ENCODE assay signal across 26 mouse cellular contexts in the genomic region with DNA sequence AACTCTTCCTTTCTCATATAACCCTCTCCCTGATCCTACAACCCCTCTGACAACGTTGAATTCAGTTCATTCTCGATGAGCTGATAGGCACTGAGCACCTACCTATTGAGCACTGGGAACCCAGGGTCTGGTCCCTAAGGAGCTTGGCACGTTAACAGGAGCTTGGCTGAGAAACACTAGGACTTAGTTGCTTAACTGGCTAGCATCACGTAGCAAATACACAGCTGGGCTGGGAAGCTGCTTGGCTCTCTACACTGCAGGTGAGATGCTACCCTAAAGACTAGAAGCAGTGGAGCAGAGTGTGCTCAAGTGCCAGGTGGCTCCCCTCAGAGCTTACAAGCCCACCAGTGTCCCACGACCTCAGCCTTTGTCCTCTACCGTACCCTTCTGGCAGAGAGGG. TPM values are rescaled to one million over a fixed set of nuclear protein-coding genes. Genes with fewer than 3 reads are reported as not detected.
DNase-seq lines count a peak whose midpoint lies in the region; ATAC-seq lines count a peak whose summit lies in the region.
"Had no signal": no experiment of that assay in that cellular context is flagged by ENCODE, and none has a peak within 500 bp of the region (broad histone marks: within the 10 kb centered on the region; RNA-seq: fewer than 3 reads in every experiment).

No protein-coding gene starts in this region.

- H3K9me3 ChIP-seq in intestine, embryonic 16.5 days (ENCODE audit: control insufficient read depth, low read length) = no peaks in the 10 kb centered on the region
- H3K9me3 ChIP-seq in intestine, embryonic 15.5 days = no peaks in the 10 kb centered on the region
- H3K9me3 ChIP-seq in lung, embryonic 15.5 days = no peaks in the 10 kb centered on the region
- no peaks in the 10 kb centered on the region for H3K9me3 ChIP-seq in embryonic facial prominence, embryonic 10.5 days
- no peaks in the 10 kb centered on the region for H3K9me3 ChIP-seq in embryonic facial prominence, embryonic 12.5 days
- H3K9me3 ChIP-seq: forebrain, embryonic 13.5 days; heart, embryonic 13.5 days; hindbrain, embryonic 12.5 days; limb, embryonic 15.5 days had no signal

- ATAC-seq in intestine, embryonic 16.5 days = no peak
- ATAC-seq in intestine, embryonic 15.5 days = no peak
- ATAC-seq in lung, embryonic 15.5 days (ENCODE audit: borderline replicate concordance, extremely low read depth, low FRiP score, low TSS enrichment) = no peak
- 0 out of 2 replicates have a peak, but pooled peaks have one; percentile 28 for ATAC-seq in embryonic facial prominence, embryonic 12.5 days (ENCODE audit: insufficient number of reproducible peaks, insufficient read depth, low FRiP score, low TSS enrichment)
- ATAC-seq: forebrain, embryonic 13.5 days had no signal

- H3K4me1 ChIP-seq in intestine, embryonic 16.5 days (ENCODE audit: control insufficient read depth, insufficient read depth, low read length) = peaks cover 27% of the 10 kb centered on the region
- H3K4me1 ChIP-seq in intestine, embryonic 15.5 days (replicated peaks) = peaks cover 26% of the 10 kb centered on the region
- peaks cover 17% of the 10 kb centered on the region for H3K4me1 ChIP-seq in lung, embryonic 15.5 days
- peaks cover 21% of the 10 kb centered on the region for H3K4me1 ChIP-seq in embryonic facial prominence, embryonic 10.5 days
- peaks cover 15% of the 10 kb centered on the region for H3K4me1 ChIP-seq in embryonic facial prominence, embryonic 12.5 days
- H3K4me1 ChIP-seq: forebrain, embryonic 13.5 days; hindbrain, embryonic 12.5 days; limb, embryonic 15.5 days had no signal

- no peak for DNase-seq in lung, postnatal 14 days
- peak; percentile 34 for DNase-seq in embryonic facial prominence, embryonic 10.5 days (ENCODE audit: low spot score)
- DNase-seq in left cerebral cortex, postnatal 14 days (ENCODE audit: low spot score in 2 of 2) = no peak
- DNase-seq: adrenal gland, adult 2 months; cerebellum, adult 11 months; cerebellum, adult 9-11 months; heart, postnatal 14 days; layer of hippocampus, adult 9-11 months; left cerebral cortex, postnatal 4 days; lung, postnatal 10 days; midbrain, embryonic 14.5 days; retina, postnatal 1 day; right cerebral cortex, postnatal 25 days; thymus, adult 2 months; thymus, postnatal 4 days had no signal

- no peaks in the 10 kb centered on the region for H3K36me3 ChIP-seq in intestine, embryonic 16.5 days (ENCODE audit: control insufficient read depth, insufficient read depth, low read length)
- H3K36me3 ChIP-seq in intestine, embryonic 15.5 days = no peaks in the 10 kb centered on the region
- H3K36me3 ChIP-seq in lung, embryonic 15.5 days = no peaks in the 10 kb centered on the region
- peaks cover 17% of the 10 kb centered on the region for H3K36me3 ChIP-seq in embryonic facial prominence, embryonic 10.5 days (replicated peaks)
- H3K36me3 ChIP-seq in embryonic facial prominence, embryonic 12.5 days = peaks cover 4% of the 10 kb centered on the region; the same call in 1 of the 2 replicates
- H3K36me3 ChIP-seq: limb, embryonic 15.5 days had no signal

- H3K9ac ChIP-seq in intestine, embryonic 16.5 days (ENCODE audit: low read depth, low read length) = no peak overlapping the region
- no peak overlapping the region for H3K9ac ChIP-seq in intestine, embryonic 15.5 days
- H3K9ac ChIP-seq in lung, embryonic 15.5 days = no peak overlapping the region
- no peak overlapping the region for H3K9ac ChIP-seq in embryonic facial prominence, embryonic 12.5 days
- H3K9ac ChIP-seq: forebrain, embryonic 13.5 days; heart, embryonic 13.5 days; hindbrain, embryonic 12.5 days; limb, embryonic 15.5 days; liver, embryonic 14.5 days had no signal

- no peaks in the 10 kb centered on the region for H3K27me3 ChIP-seq in intestine, embryonic 16.5 days (replicated peaks; ENCODE audit: control insufficient read depth, insufficient read depth, low read length)
- no peaks in the 10 kb centered on the region for H3K27me3 ChIP-seq in intestine, embryonic 15.5 days (replicated peaks)
- H3K27me3 ChIP-seq in lung, embryonic 15.5 days = no peaks in the 10 kb centered on the region
- no peaks in the 10 kb centered on the region for H3K27me3 ChIP-seq in embryonic facial prominence, embryonic 10.5 days (replicated peaks; ENCODE audit: low read depth, poor library complexity, severe bottlenecking)
- no peaks in the 10 kb centered on the region for H3K27me3 ChIP-seq in embryonic facial prominence, embryonic 12.5 days
- H3K27me3 ChIP-seq: forebrain, embryonic 13.5 days; hindbrain, embryonic 12.5 days; limb, embryonic 15.5 days had no signal

- H3K27ac ChIP-seq in intestine, embryonic 16.5 days (ENCODE audit: low read length) = peak overlapping the region; percentile 14; the same call in 1 of the 2 replicates
- H3K27ac ChIP-seq in intestine, embryonic 15.5 days = no peak overlapping the region
- H3K27ac ChIP-seq in lung, embryonic 15.5 days = peak overlapping the region; percentile 16; the same call in 1 of the 2 replicates
- peak overlapping the region; percentile 52 for H3K27ac ChIP-seq in embryonic facial prominence, embryonic 10.5 days (replicated peaks)
- H3K27ac ChIP-seq in embryonic facial prominence, embryonic 12.5 days = 0 out of 2 replicates have a peak overlapping the region, but pooled peaks have one; percentile 30
- H3K27ac ChIP-seq: forebrain, embryonic 13.5 days; heart, embryonic 13.5 days; hindbrain, embryonic 12.5 days; left cerebral cortex, adult 2 months; limb, embryonic 15.5 days; liver, embryonic 14.5 days had no signal

- intact Hi-C loops in left cerebral cortex, postnatal 14 days (cut with DNase I) = no loop called here

- WGBS in intestine, embryonic 16.5 days = 36% methylated on average over 6 of the region's 6 CpGs
- WGBS in intestine, embryonic 15.5 days = 22% methylated on average over 6 of the region's 6 CpGs
- WGBS in lung, embryonic 15.5 days = 38% methylated on average over 6 of the region's 6 CpGs
- WGBS in embryonic facial prominence, embryonic 10.5 days = 68% methylated on average over 6 of the region's 6 CpGs
- 58% methylated on average over 6 of the region's 6 CpGs for WGBS in embryonic facial prominence, embryonic 12.5 days

- H3K4me3 ChIP-seq in intestine, embryonic 16.5 days (ENCODE audit: low read length) = no peak overlapping the region
- no peak overlapping the region for H3K4me3 ChIP-seq in intestine, embryonic 15.5 days (replicated peaks)
- no peak overlapping the region for H3K4me3 ChIP-seq in lung, embryonic 15.5 days
- H3K4me3 ChIP-seq in embryonic facial prominence, embryonic 10.5 days = no peak overlapping the region
- no peak overlapping the region for H3K4me3 ChIP-seq in embryonic facial prominence, embryonic 12.5 days
- H3K4me3 ChIP-seq: erythroblast, embryonic 14.5 days; forebrain, embryonic 13.5 days; heart, embryonic 13.5 days; hindbrain, embryonic 12.5 days; left cerebral cortex, adult 2 months; limb, embryonic 15.5 days had no signal

- no peak overlapping the region for H3K4me2 ChIP-seq in intestine, embryonic 16.5 days (ENCODE audit: low read depth, low read length)
- no peak overlapping the region for H3K4me2 ChIP-seq in intestine, embryonic 15.5 days (replicated peaks)
- 0 out of 2 replicates have a peak overlapping the region, but pooled peaks have one; percentile 3 for H3K4me2 ChIP-seq in lung, embryonic 15.5 days
- no peak overlapping the region for H3K4me2 ChIP-seq in embryonic facial prominence, embryonic 12.5 days (replicated peaks)
- H3K4me2 ChIP-seq: forebrain, embryonic 13.5 days; heart, embryonic 13.5 days; hindbrain, embryonic 12.5 days; limb, embryonic 15.5 days had no signal

RNA-seq across cellular contexts. Expression of gene Lsm3, which starts 16.9 kb away (rescaled TPM):
- polyA plus RNA-seq in intestine, embryonic 16.5 days (2015; fragmentation: Nextera tagmentation; extraction: Ambion mirVana) = 215 and 233 TPM in 2 replicates
- polyA plus RNA-seq in intestine, embryonic 15.5 days (2015; fragmentation: Nextera tagmentation; extraction: Ambion mirVana) = 268 and 270 TPM in 2 replicates
- polyA plus RNA-seq in lung, embryonic 15.5 days (2015; fragmentation: Nextera tagmentation; extraction: Ambion mirVana) = 272 and 305 TPM in 2 replicates
- 444 and 453 TPM in 2 replicates for polyA plus RNA-seq in embryonic facial prominence, embryonic 10.5 days (2016; fragmentation: Nextera tagmentation; extraction: Ambion mirVana)
- 277 and 283 TPM in 2 replicates for polyA plus RNA-seq in embryonic facial prominence, embryonic 12.5 days (2016; fragmentation: Nextera tagmentation; extraction: Ambion mirVana)
- 10 to 100 TPM; 37.6 to 40.8 TPM for total RNA-seq in left cerebral cortex, postnatal 14 days (2021)

RNA-seq across cellular contexts. Expression of gene Xpc, which starts 17.0 kb away (rescaled TPM):
- polyA plus RNA-seq in intestine, embryonic 16.5 days (2015; fragmentation: Nextera tagmentation; extraction: Ambion mirVana) = 14.9 and 15.7 TPM in 2 replicates
- 15.3 and 16.8 TPM in 2 replicates for polyA plus RNA-seq in intestine, embryonic 15.5 days (2015; fragmentation: Nextera tagmentation; extraction: Ambion mirVana)
- polyA plus RNA-seq in lung, embryonic 15.5 days (2015; fragmentation: Nextera tagmentation; extraction: Ambion mirVana) = 16.4 and 17.2 TPM in 2 replicates
- polyA plus RNA-seq in embryonic facial prominence, embryonic 10.5 days (2016; fragmentation: Nextera tagmentation; extraction: Ambion mirVana) = 26.7 and 27.3 TPM in 2 replicates
- 24.5 and 24.8 TPM in 2 replicates for polyA plus RNA-seq in embryonic facial prominence, embryonic 12.5 days (2016; fragmentation: Nextera tagmentation; extraction: Ambion mirVana)
- 10 to 100 TPM; 10.6 TPM for total RNA-seq in left cerebral cortex, postnatal 14 days (2021)

RNA-seq across cellular contexts. Expression of gene Tmem43, which starts 59.2 kb away (rescaled TPM):
- 35.5 and 35.7 TPM in 2 replicates for polyA plus RNA-seq in intestine, embryonic 16.5 days (2015; fragmentation: Nextera tagmentation; extraction: Ambion mirVana)
- 36.4 and 40.5 TPM in 2 replicates for polyA plus RNA-seq in intestine, embryonic 15.5 days (2015; fragmentation: Nextera tagmentation; extraction: Ambion mirVana)
- polyA plus RNA-seq in lung, embryonic 15.5 days (2015; fragmentation: Nextera tagmentation; extraction: Ambion mirVana) = 50.9 and 52.5 TPM in 2 replicates
- 62.5 and 66.1 TPM in 2 replicates for polyA plus RNA-seq in embryonic facial prominence, embryonic 10.5 days (2016; fragmentation: Nextera tagmentation; extraction: Ambion mirVana)
- polyA plus RNA-seq in embryonic facial prominence, embryonic 12.5 days (2016; fragmentation: Nextera tagmentation; extraction: Ambion mirVana) = 62.2 and 63.0 TPM in 2 replicates
- 10 to 100 TPM; 23.0 to 26.7 TPM for total RNA-seq in left cerebral cortex, postnatal 14 days (2021)

RNA-seq across cellular contexts. Expression of gene Chchd4, which starts 59.3 kb away (rescaled TPM):
- 38.9 and 43.2 TPM in 2 replicates for polyA plus RNA-seq in intestine, embryonic 16.5 days (2015; fragmentation: Nextera tagmentation; extraction: Ambion mirVana)
- polyA plus RNA-seq in intestine, embryonic 15.5 days (2015; fragmentation: Nextera tagmentation; extraction: Ambion mirVana) = 38.0 and 39.7 TPM in 2 replicates
- polyA plus RNA-seq in lung, embryonic 15.5 days (2015; fragmentation: Nextera tagmentation; extraction: Ambion mirVana) = 24.7 and 25.2 TPM in 2 replicates
- polyA plus RNA-seq in embryonic facial prominence, embryonic 10.5 days (2016; fragmentation: Nextera tagmentation; extraction: Ambion mirVana) = 35.3 and 38.2 TPM in 2 replicates
- polyA plus RNA-seq in embryonic facial prominence, embryonic 12.5 days (2016; fragmentation: Nextera tagmentation; extraction: Ambion mirVana) = 21.1 and 21.5 TPM in 2 replicates
- 10 to 100 TPM; 19.0 to 19.5 TPM for total RNA-seq in left cerebral cortex, postnatal 14 days (2021)
